Mouse (Mus musculus) heart, embryonic 13.5 days (tissue): ENCODE measurements at regions not wholly inside any gene's neighbourhood (a gene's known extent, or its start where the extent isn't known, plus 50 kb on each side); places are given as distances from the start of the nearest gene placed in this dataset.

Experiments used
- ATAC-seq: fragments of 200-750 bp; cut with Nextera tagmentation; 2 replicates; pipeline ENCODE4 v1.8.0; 2017; ENCODE audit warnings: moderate TSS enrichment; ENCODE audit not compliant: insufficient number of reproducible peaks, low FRiP score, low TSS enrichment; ENCODE audit errors: extremely low read depth
- H3K27ac ChIP-seq: fragments of 300-500 bp; sonication (generic); replicated peaks from 2 replicates; pipeline ENCODE4 v1.5.1; 2015; ENCODE audit warnings: moderate library complexity, mild to moderate bottlenecking, inconsistent platforms
- H3K27me3 ChIP-seq: fragments of 300-500 bp; sonication (generic); replicated peaks from 2 replicates; pipeline ENCODE4 v1.6.1; 2015; ENCODE audit warnings: mild to moderate bottlenecking, inconsistent platforms
- H3K36me3 ChIP-seq: fragments of 300-500 bp; sonication (generic); 2 replicates; pipeline ENCODE4 v1.6.1; 2015; ENCODE audit warnings: mild to moderate bottlenecking, inconsistent platforms
- H3K4me1 ChIP-seq: fragments of 300-500 bp; sonication (generic); 2 replicates; pipeline ENCODE4 v1.6.1; 2015; ENCODE audit warnings: inconsistent platforms
- H3K4me2 ChIP-seq: fragments of 300-500 bp; sonication (generic); 2 replicates; pipeline ENCODE4 v1.6.1; 2015; ENCODE audit warnings: inconsistent platforms, mild to moderate bottlenecking, moderate library complexity
- H3K4me3 ChIP-seq: fragments of 300-500 bp; sonication (generic); 2 replicates; pipeline ENCODE4 v1.5.1; 2015; ENCODE audit warnings: moderate library complexity, mild to moderate bottlenecking, inconsistent platforms
- H3K9ac ChIP-seq: fragments of 300-500 bp; sonication (generic); 2 replicates; pipeline ENCODE4 v1.6.1; 2015; ENCODE audit warnings: inconsistent platforms, mild to moderate bottlenecking, moderate library complexity
- H3K9me3 ChIP-seq: fragments of 300-500 bp; sonication (generic); 2 replicates; pipeline ENCODE4 v1.6.1; 2016; ENCODE audit warnings: inconsistent platforms
- WGBS: fragments of 180-500 bp; shearing (Covaris S2); methylation state at CpG from one replicate; pipeline ENCODE4 v1.1.7; 2015; ENCODE audit warnings: mixed read lengths; 5-methylcytosine and 5-hydroxymethylcytosine counted together

DNA sequence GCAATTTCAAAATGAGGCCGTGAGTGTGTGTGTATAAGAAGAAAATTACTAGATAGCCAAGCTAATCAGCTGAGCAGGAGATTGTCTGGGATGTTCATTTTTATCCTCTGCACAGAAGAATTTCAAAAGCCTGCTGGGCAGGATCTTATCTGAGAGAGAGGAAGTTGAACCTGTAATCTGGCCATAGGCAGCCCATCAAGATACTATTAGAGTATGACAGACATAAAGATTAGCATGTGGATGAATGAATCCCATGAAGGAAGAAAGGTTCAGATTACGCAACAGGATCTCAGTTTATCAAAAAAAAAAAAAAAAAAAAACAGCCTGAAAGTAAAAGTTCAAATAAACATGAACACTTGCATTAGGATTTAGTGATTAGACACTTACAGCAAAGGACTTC lies 317.3 kb upstream of the C030005K15Rik start:
- Histone ChIP-seq H3K36me3 (no peaks in the 10 kb centered on the region), H3K4me3 (no peak overlapping the region), H3K27ac (no peak overlapping the region), H3K9me3 (no peaks in the 10 kb centered on the region), H3K4me2 (no peak overlapping the region), H3K9ac (no peak overlapping the region), H3K27me3 (no peaks in the 10 kb centered on the region), H3K4me1 (peaks cover 9% of the 10 kb centered on the region)
- no peak for ATAC-seq
- WGBS = 53% methylated on average over 2 of the region's 2 CpGs

DNA sequence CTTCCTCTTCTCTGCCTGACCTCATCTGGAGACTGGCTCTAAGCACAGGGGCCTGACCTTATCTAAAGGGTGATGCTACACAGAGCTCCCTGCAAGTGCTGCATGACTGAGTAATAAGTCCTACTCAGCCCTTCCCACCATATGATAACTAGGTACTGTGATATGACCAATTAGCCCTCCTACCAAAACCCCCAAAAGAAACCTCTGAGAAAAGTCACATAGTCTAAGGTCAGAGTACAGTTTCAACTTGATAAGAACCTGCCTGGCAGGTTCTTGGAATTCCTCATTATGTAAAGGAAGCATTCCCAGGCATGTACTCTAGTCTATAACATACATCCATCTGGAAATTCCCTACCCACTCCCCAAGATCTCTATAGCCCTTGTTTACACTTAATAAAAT lies 318.0 kb upstream of the C030005K15Rik start:
- Histone ChIP-seq H3K4me2 (no peak overlapping the region), H3K4me1 (peaks cover 9% of the 10 kb centered on the region), H3K27me3 (no peaks in the 10 kb centered on the region), H3K36me3 (no peaks in the 10 kb centered on the region), H3K9ac (no peak overlapping the region), H3K27ac (no peak overlapping the region), H3K4me3 (no peak overlapping the region), H3K9me3 (no peaks in the 10 kb centered on the region)
- ATAC-seq = no peak

DNA sequence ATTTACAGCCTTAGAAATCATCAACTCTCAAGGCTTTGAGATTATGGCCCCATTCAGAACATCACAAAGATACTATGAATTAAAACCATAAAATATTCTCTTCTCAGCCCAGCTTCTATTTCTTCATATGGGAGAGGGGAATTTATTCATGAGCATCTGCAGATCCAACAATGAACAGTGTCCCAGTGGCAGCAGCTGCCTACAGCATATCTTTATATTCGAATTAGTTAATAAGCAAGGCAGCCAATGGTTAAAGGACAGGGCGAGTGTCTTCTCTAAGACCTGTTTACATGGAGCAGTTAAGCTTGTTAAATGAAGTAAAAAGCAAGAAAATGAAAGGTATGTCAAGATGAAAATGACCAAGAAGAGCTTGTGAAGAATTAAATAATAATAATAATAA lies 346.9 kb upstream of the C030005K15Rik start:
- H3K4me2 ChIP-seq = no peak overlapping the region
- H3K27me3 ChIP-seq = no peaks in the 10 kb centered on the region
- no peaks in the 10 kb centered on the region for H3K9me3 ChIP-seq
- ATAC-seq = no peak
- no peaks in the 10 kb centered on the region for H3K36me3 ChIP-seq
- H3K9ac ChIP-seq = no peak overlapping the region
- H3K4me3 ChIP-seq = no peak overlapping the region
- 69% methylated on average over 2 of the region's 2 CpGs for WGBS
- H3K27ac ChIP-seq = no peak overlapping the region
- H3K4me1 ChIP-seq = no peaks in the 10 kb centered on the region

DNA sequence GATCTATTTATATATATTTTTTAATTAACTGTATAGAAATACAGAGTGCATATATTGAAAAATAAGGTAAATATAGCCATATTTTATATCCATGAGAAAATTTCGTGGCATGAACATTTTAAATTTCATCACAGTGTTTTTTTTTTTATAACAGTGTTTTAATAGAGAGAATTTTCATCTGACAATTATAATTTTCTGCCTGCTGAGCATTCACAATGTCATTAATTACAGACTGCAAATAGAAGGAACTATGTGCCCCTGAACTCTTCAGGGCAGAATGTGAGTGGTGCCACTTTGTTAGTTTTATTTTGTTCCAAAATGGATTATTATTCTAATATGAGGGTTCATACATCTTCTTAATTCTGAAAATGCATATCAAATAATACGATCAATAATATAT lies 358.3 kb upstream of the C030005K15Rik start:
- Histone ChIP-seq H3K36me3 (no peaks in the 10 kb centered on the region), H3K9me3 (no peaks in the 10 kb centered on the region), H3K27ac (no peak overlapping the region), H3K27me3 (no peaks in the 10 kb centered on the region), H3K9ac (no peak overlapping the region), H3K4me2 (no peak overlapping the region), H3K4me3 (no peak overlapping the region), H3K4me1 (no peaks in the 10 kb centered on the region)
- WGBS = 46% methylated on average over 2 of the region's 2 CpGs
- no peak for ATAC-seq

DNA sequence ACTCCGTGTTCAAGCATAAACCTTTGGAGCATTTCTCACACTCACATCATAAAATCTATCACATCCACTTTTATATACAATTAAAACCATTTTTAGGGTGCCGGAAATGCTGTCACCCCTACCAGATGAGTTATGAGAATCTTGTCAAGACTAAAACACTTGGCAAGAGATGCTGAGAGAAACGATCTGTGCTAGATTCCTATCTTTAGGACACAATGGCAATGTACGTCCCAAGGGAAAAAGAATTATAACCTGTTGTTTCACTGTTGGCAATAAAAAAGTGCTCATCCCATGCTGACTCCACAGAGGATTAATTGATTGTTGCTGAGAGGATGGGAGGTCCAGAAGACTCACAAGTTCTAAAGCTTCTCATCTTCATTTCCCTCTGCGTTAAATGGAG lies 389.7 kb upstream of the C030005K15Rik start:
- H3K27me3 ChIP-seq = no peaks in the 10 kb centered on the region
- H3K4me3 ChIP-seq = no peak overlapping the region
- no peak overlapping the region for H3K9ac ChIP-seq
- no peak overlapping the region for H3K27ac ChIP-seq
- 77% methylated on average over 5 of the region's 5 CpGs for WGBS
- no peaks in the 10 kb centered on the region for H3K36me3 ChIP-seq
- H3K4me2 ChIP-seq = no peak overlapping the region
- ATAC-seq = no peak
- no peaks in the 10 kb centered on the region for H3K9me3 ChIP-seq
- no peaks in the 10 kb centered on the region for H3K4me1 ChIP-seq

DNA sequence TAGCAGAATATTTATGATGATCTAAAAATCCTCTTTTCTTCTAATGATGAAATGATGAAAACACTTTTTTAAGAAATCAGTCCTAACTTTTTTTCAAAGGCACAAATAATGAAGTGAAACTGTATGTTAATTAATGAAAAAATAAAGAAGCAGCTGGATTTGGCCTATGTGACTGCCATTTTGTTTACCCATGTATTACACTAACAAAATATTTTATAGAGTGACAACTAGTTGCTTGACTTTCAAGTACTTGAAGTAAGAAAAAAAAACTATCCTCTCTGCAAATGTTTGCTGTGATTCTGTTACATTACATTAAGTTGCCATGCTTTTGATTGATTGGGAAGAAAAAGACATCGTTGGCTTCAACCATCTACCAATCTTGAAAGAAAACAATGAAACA lies 399.2 kb upstream of the C030005K15Rik start:
- Histone ChIP-seq H3K4me2 (no peak overlapping the region), H3K27me3 (no peaks in the 10 kb centered on the region), H3K4me3 (no peak overlapping the region), H3K9me3 (no peaks in the 10 kb centered on the region), H3K27ac (no peak overlapping the region), H3K36me3 (no peaks in the 10 kb centered on the region), H3K9ac (no peak overlapping the region), H3K4me1 (no peaks in the 10 kb centered on the region)
- 72% methylated on average over 1 of the region's 1 CpGs for WGBS
- no peak for ATAC-seq

DNA sequence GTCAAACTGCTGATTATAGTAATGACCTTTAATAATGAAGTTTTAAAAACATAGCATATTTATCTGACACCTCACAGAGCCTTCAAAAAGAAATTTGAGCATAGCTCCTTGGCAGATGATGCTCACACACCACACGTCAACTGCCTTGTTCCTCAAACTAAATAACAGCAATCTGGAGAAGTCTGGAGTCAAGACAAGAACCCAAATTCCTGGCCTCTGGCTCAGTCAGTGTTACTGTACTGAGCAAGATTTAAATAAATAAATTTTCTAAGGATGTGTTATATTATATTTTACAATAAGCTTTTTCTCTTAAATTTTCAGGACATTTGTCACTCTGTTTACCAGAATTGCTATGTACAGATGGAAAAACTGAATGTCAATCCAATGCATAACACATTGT lies 408.5 kb upstream of the C030005K15Rik start:
- Histone ChIP-seq H3K4me2 (no peak overlapping the region), H3K4me3 (no peak overlapping the region), H3K9ac (no peak overlapping the region), H3K36me3 (no peaks in the 10 kb centered on the region), H3K9me3 (no peaks in the 10 kb centered on the region), H3K27ac (no peak overlapping the region), H3K4me1 (peaks cover 10% of the 10 kb centered on the region), H3K27me3 (no peaks in the 10 kb centered on the region)
- 53% methylated on average over 1 of the region's 1 CpGs for WGBS
- ATAC-seq = no peak

DNA sequence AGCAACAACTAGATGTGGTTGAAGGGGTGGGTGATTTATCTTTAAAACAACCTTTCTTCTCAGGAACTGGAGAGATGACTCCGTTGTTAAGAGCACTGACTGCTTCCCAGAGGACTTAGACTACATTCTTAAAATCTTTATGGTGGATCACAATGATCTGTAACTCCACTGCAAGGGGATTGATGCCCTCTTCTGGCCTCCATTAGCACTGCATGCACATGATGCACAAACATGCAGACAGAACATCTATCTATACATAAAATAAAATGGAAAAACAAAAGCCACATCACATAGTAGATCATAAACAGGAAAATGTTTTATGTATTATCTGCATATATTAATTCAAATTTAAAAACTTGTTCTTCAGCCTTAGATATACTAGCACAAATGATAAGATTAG lies 419.2 kb upstream of the C030005K15Rik start:
- Histone ChIP-seq H3K27ac (no peak overlapping the region), H3K4me3 (no peak overlapping the region), H3K9me3 (no peaks in the 10 kb centered on the region), H3K36me3 (no peaks in the 10 kb centered on the region), H3K9ac (no peak overlapping the region), H3K4me1 (no peaks in the 10 kb centered on the region), H3K4me2 (no peak overlapping the region), H3K27me3 (no peaks in the 10 kb centered on the region)
- no peak for ATAC-seq
- WGBS = 60% methylated on average over 1 of the region's 1 CpGs

DNA sequence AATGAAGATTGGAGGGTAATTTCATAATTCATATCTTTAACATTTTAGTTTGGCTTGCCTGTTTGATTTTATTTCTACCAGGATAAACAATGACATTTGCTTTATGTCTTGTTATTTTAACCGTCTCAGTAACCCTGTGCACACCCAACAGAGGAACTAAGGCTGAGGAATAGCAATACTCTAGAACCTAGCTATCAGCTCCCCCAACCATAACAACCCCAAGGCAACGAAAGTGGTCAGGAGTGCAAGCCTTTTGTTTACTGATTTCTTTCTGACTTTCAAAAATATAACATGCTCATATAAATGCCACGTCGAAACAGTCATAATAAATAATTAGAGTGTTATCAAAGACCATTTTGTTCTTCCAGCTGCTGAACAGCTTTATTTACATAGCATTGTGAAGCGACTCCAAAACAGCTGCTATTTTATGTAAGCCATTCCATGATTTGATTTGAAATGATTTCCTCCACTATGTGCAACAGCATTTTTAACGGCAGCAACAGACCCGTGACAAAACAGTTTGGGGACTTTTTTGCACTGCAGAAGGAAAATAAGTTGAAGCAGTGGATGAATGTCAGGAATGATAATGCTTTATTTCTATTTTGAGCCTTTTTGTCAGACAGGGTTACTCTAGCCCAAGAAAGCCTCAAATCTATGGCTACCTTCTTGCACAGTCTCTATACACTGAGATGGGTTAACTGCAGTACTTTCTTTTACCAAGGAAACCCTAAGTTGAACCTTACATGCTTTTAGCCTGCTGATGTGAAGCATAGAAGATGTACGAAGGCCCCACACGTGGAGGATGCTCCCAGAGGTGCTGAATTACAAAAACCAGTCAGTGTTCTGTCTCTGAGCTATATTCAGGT lies 420.7 kb upstream of the C030005K15Rik start:
- no peaks in the 10 kb centered on the region for H3K36me3 ChIP-seq
- H3K4me2 ChIP-seq = no peak overlapping the region
- H3K4me1 ChIP-seq = no peaks in the 10 kb centered on the region
- no peaks in the 10 kb centered on the region for H3K27me3 ChIP-seq
- no peak for ATAC-seq
- no peaks in the 10 kb centered on the region for H3K9me3 ChIP-seq
- H3K27ac ChIP-seq = no peak overlapping the region
- WGBS = 67% methylated on average over 9 of the region's 9 CpGs
- H3K4me3 ChIP-seq = no peak overlapping the region
- no peak overlapping the region for H3K9ac ChIP-seq

DNA sequence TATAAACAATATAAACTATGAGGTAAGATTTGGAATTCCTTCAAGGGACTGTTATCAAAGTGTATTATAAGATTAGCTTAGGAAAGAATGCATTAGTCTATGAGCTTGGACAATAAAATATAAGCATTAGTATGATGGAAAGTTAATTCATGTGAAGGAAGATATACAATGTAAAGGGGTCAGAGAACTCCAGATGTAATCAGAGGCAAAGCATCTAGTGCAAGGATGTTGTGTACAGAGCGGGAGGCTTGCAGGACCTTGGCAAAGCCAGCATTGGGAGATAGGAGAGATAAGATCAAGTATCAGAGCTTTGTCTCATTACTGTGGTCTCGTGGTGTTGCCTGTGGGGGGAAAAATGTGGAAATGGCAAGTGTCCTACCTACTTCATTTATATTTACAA lies 429.4 kb upstream of the C030005K15Rik start:
- Histone ChIP-seq H3K9ac (no peak overlapping the region), H3K4me3 (no peak overlapping the region), H3K27me3 (no peaks in the 10 kb centered on the region), H3K9me3 (no peaks in the 10 kb centered on the region), H3K4me1 (no peaks in the 10 kb centered on the region), H3K4me2 (no peak overlapping the region), H3K27ac (no peak overlapping the region), H3K36me3 (no peaks in the 10 kb centered on the region)
- 55% methylated on average over 2 of the region's 2 CpGs for WGBS
- ATAC-seq = no peak

DNA sequence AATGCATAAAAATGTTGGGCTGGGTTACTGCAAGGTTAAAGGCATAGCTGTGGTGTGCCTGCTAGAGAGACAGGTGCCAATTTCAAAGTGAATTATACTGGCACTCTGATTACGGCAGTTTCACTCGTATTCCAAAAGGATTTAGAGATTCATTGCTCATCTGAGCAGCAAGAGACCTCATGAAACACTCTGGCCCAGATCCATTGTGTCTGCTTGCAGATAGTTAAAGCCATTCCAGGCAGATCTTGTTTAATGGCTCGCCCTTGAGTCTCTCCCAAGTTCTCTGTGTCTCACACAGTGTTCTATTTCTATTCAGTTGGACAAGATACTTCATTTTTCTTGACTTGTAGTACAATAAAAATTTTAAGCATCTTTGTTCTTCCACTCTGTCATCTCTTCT lies 459.1 kb upstream of the C030005K15Rik start:
- Histone ChIP-seq H3K4me2 (no peak overlapping the region), H3K4me1 (no peaks in the 10 kb centered on the region), H3K9ac (no peak overlapping the region), H3K27me3 (no peaks in the 10 kb centered on the region), H3K27ac (no peak overlapping the region), H3K36me3 (no peaks in the 10 kb centered on the region), H3K9me3 (no peaks in the 10 kb centered on the region), H3K4me3 (no peak overlapping the region)
- WGBS = 71% methylated on average over 3 of the region's 3 CpGs
- ATAC-seq = no peak

DNA sequence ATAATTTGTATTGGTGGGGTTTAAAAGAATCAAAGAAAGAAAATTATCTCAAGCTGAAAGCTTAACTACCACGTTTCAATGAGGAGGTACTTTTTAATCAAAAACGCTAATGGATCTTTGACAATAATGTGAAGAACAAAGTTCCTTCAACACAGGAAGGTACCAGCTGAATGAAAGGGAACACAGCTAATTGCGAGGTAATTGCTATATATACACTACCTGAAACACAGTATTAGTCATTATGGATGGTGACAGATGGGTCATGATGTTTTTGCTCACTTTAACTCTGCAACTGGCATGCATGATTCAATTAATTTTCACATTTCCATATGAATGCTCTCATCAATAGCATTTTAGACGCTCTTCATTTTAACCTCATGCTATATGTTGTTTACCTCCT lies 470.3 kb upstream of the C030005K15Rik start:
- Histone ChIP-seq H3K4me1 (no peaks in the 10 kb centered on the region), H3K27me3 (no peaks in the 10 kb centered on the region), H3K27ac (no peak overlapping the region), H3K9me3 (no peaks in the 10 kb centered on the region), H3K4me2 (no peak overlapping the region), H3K9ac (no peak overlapping the region), H3K36me3 (no peaks in the 10 kb centered on the region), H3K4me3 (no peak overlapping the region)
- no peak for ATAC-seq
- WGBS = 76% methylated on average over 4 of the region's 4 CpGs
